Mouse (Mus musculus) liver, adult 2 months (tissue): Measurements from ENCODE around the gene Dpep3. TPM values are rescaled to one million over a fixed set of nuclear protein-coding genes. Genes with fewer than 3 reads are reported as not detected.

Source experiments
- DNase-seq: peaks from one replicate; pipeline ENCODE4 v3.0.0-alpha.2; 2011; ENCODE audit warnings: low read depth, low spot score; ENCODE audit errors: extremely low read depth
- H3K27ac ChIP-seq: fragments of 200-500 bp; replicated peaks from 2 replicates; pipeline ENCODE4 v1.5.1; 2012; ENCODE audit warnings: low read depth, mild to moderate bottlenecking, control low read depth, inconsistent platforms, low read length; ENCODE audit not compliant: insufficient read depth
- H3K27me3 ChIP-seq: fragments of 200-500 bp; 2 replicates; pipeline ENCODE4 v1.6.1; 2012; ENCODE audit warnings: mild to moderate bottlenecking, moderate library complexity, low read length, inconsistent platforms; ENCODE audit not compliant: control insufficient read depth, insufficient read depth
- H3K36me3 ChIP-seq: fragments of 200-500 bp; 2 replicates; pipeline ENCODE4 v1.6.1; 2012; ENCODE audit warnings: low read length, inconsistent platforms; ENCODE audit not compliant: control insufficient read depth, insufficient read depth
- H3K4me1 ChIP-seq: fragments of 200-500 bp; 2 replicates; pipeline ENCODE4 v1.6.1; 2011; ENCODE audit warnings: low read length; ENCODE audit not compliant: control insufficient read depth, insufficient read depth
- H3K4me3 ChIP-seq: fragments of 200-500 bp; 2 replicates; pipeline ENCODE4 v1.5.1; 2011; ENCODE audit warnings: low read depth, mild to moderate bottlenecking, control low read depth, low read length, moderate library complexity; ENCODE audit not compliant: insufficient read depth
- H3K79me2 ChIP-seq: fragments of 200-500 bp; 2 replicates; pipeline ENCODE4 v1.6.1; 2012; ENCODE audit warnings: inconsistent platforms, mild to moderate bottlenecking, low read length, moderate library complexity; ENCODE audit not compliant: control insufficient read depth, insufficient read depth
- H3K9ac ChIP-seq: fragments of 200-500 bp; 2 replicates; pipeline ENCODE4 v1.6.1; 2012; ENCODE audit warnings: low read depth, mild to moderate bottlenecking, control low read depth, inconsistent platforms, low read length
- CTCF ChIP-seq: fragments of 200-500 bp; IDR thresholded peaks from 2 replicates; pipeline ENCODE4 v1.5.1; 2011; ENCODE audit warnings: low read depth, low read length, control low read depth
- POLR2A ChIP-seq: fragments of 200-500 bp; IDR thresholded peaks from 2 replicates; pipeline ENCODE4 v1.6.1; 2011; ENCODE audit warnings: low read length, control low read depth; ENCODE audit not compliant: insufficient read depth; ENCODE audit errors: extremely low read depth
- WGBS: fragments of 180-500 bp; shearing (Covaris S2); methylation state at CpG from one replicate; pipeline ENCODE4 v1.1.7; 2018; 5-methylcytosine and 5-hydroxymethylcytosine counted together
- polyA plus RNA-seq: library from polyadenylated mRNA; depleted of rRNA; stranded (reverse); fragments of >200 nt; gene quantifications from 2 replicates; pipeline ENCODE4 v1.2.3, GENCODE M21; 2012
- total RNA-seq: library from RNA; depleted of rRNA; stranded (reverse); fragments of >200 nt; gene quantifications from 2 replicates; pipeline ENCODE4 v1.2.3, GENCODE M21; 2014

The Dpep3 gene
- total and polyA plus RNA-seq, 2 experiments = not detected

- Histone ChIP-seq H3K36me3 (no peaks in the 10 kb centered on the region), H3K9ac (no peak overlapping the region), H3K4me1 (peaks cover 3% of the 10 kb centered on the region), H3K27ac (no peak overlapping the region), H3K4me3 (no peak overlapping the region), H3K27me3 (no peaks in the 10 kb centered on the region), H3K79me2 (no peaks in the 10 kb centered on the region)
- TF ChIP-seq POLR2A = no peak
- no peak for TF ChIP-seq CTCF
- DNase-seq = no peak
- WGBS = 85% methylated on average over 8 of the region's 8 CpGs
Observed at GRCm38 (mm10) chr8:105971019-105971720, 8.1 kb downstream of the Dpep3 start.

DNA sequence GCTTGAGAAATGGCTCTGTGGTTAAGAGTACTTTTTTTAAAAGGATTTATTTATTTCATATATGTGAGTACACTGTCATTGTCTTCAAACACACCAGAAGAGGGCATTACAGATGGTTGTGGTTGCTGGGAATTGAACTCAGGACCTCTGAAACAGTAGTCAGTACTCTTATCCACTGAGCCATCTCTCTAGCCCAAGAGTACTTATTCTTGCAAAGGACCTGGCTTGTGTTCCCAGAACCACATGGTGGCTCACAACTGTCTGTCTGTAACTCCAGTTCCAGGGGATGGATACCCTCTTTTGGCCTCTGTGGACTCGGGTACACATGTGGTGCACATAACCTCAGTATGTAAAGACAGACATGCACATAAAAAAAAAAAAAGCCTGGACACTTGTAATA is 9.9 kb downstream of the Dpep3 start:
- no peak for TF ChIP-seq POLR2A
- TF ChIP-seq CTCF = no peak

DNA sequence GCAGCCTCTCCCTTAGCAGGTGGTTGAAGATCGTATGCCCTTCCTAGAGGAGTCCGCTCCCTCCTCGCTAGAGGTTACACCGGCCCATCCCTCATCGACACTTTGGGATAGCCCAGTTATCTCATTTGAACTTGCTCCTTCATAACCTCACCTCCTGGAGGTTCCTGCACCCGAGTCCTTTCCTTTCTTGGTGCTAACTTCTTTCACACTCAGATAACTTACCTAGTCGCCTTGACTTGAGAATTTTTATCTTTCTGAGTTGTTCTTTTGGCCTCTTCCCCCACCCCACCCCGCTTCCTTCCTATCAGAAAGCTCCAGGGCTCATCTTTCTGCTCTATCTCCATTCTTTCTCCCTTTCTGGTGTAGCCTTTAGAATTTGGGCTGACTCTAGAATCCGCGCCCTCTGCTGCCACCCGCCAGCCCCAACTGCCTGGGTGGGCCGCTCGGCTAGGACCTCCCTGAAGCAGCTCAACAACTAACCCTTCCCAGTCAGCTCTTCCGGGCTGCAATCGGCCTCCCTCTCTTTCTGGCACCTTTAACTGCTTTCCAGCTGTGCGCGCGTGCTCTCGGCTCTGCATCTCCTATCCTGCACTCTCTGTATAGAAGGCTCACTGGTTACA is 12.4 kb downstream of the Dpep3 start:
- Histone ChIP-seq H3K4me3 (peak overlapping the region; percentile 25), H3K9ac (no peak overlapping the region), H3K36me3 (no peaks in the 10 kb centered on the region), H3K27ac (no peak overlapping the region), H3K4me1 (peaks cover 13% of the 10 kb centered on the region), H3K79me2 (peaks cover 20% of the 10 kb centered on the region; the same call in 1 of the 2 replicates), H3K27me3 (no peaks in the 10 kb centered on the region)
- TF ChIP-seq CTCF (no peak), POLR2A (no peak)
- 45% methylated on average over 19 of the region's 19 CpGs for WGBS
- DNase-seq = no peak

More for the DNA sequence above, 9.9 kb downstream of the Dpep3 start:
- 90% methylated on average over 1 of the region's 1 CpGs for WGBS
- H3K4me1 ChIP-seq = peaks cover 12% of the 10 kb centered on the region
- no peaks in the 10 kb centered on the region for H3K27me3 ChIP-seq
- H3K36me3 ChIP-seq = no peaks in the 10 kb centered on the region
- no peak for DNase-seq
- H3K9ac ChIP-seq = no peak overlapping the region
- H3K79me2 ChIP-seq = peaks cover 11% of the 10 kb centered on the region; the same call in 1 of the 2 replicates
- no peak overlapping the region for H3K4me3 ChIP-seq
- no peak overlapping the region for H3K27ac ChIP-seq

- peak; percentile 20 for DNase-seq
- Histone ChIP-seq H3K36me3 (no peaks in the 10 kb centered on the region), H3K9ac (peak within 1 kb of the TSS; percentile 94), H3K27ac (peak within 1 kb of the TSS; percentile 67), H3K79me2 (peaks cover 20% of the 10 kb centered on the region; the same call in 1 of the 2 replicates), H3K4me1 (peaks cover 13% of the 10 kb centered on the region), H3K27me3 (no peaks in the 10 kb centered on the region), H3K4me3 (peak within 1 kb of the TSS; percentile 91)
- TF ChIP-seq POLR2A (peak; percentile 72; the same call in 1 of the 2 replicates), CTCF (no peak)
- WGBS = under 1% methylated on average over 46 of the region's 47 CpGs
Observed at GRCm38 (mm10) chr8:105965905-105966341, 13.3 kb downstream of the Dpep3 start, which contains the start of gene Slc12a4. Gene Slc12a4, minus strand, starts transcription at chr8:105966097.

- DNase-seq = no peak
- H3K4me3 ChIP-seq = peak overlapping the region; percentile 91
- TF ChIP-seq CTCF = no peak
- peak overlapping the region; percentile 67 for H3K27ac ChIP-seq
- no peaks in the 10 kb centered on the region for H3K36me3 ChIP-seq
- 3% methylated on average over 40 of the region's 40 CpGs for WGBS
- peaks cover 13% of the 10 kb centered on the region for H3K4me1 ChIP-seq
- peak overlapping the region; percentile 94 for H3K9ac ChIP-seq
- H3K79me2 ChIP-seq = peaks cover 20% of the 10 kb centered on the region; the same call in 1 of the 2 replicates
- H3K27me3 ChIP-seq = no peaks in the 10 kb centered on the region
Observed at GRCm38 (mm10) chr8:105965266-105965904, 13.8 kb downstream of the Dpep3 start.
